Mouse (Mus musculus): Measurements from ENCODE around the gene Atp6v0a2. TPM values are rescaled to one million over a fixed set of nuclear protein-coding genes. Genes with fewer than 3 reads are reported as not detected.
"Not testable (repeated sequence)": the region's sequence is repeated elsewhere in the genome, so short reads cannot be mapped to it uniquely, and the experiment has no call there.

Atp6v0a2 gene
- total RNA-seq (2021), result 10 to 100 TPM; 18.8 to 24.3 TPM
- long read RNA-seq, experiment 1, full-length matches to known transcripts, result 27 of 36 reads
- long read RNA-seq, experiment 1, partial matches to known transcripts, result 2 of 36 reads
- long read RNA-seq, experiment 1, other reads (novel, unspliced or antisense), result 7 of 36 reads
- long read RNA-seq, experiment 2, full-length matches to known transcripts, result 49 of 61 reads
- long read RNA-seq, experiment 2, partial matches to known transcripts, result 1 of 61 reads
- long read RNA-seq, experiment 2, other reads (novel, unspliced or antisense), result 11 of 61 reads

- DNase-seq, result peak; percentile 95
- intact Hi-C loops (cut with DNase I; ENCODE audit: low total_unique reads), result no loop called here
These were observed at the start of gene Atp6v0a2 for GRCm38 (mm10) chr5:124628448-124629363. Atp6v0a2 (plus strand) TSS chr5:124628576.

GRCm38 (mm10) chr5:124578633-124579317 is 49.6 kb upstream of the Atp6v0a2 start, which contains the start of the genes Eif2b1 and Gtf2h3:
Eif2b1 (minus strand) TSS chr5:124579131.
Gtf2h3 (plus strand) TSS chr5:124579140.
- intact Hi-C loops (cut with DNase I; ENCODE audit: low total_unique reads), result no loop called here

GRCm38 (mm10) chr5:124582515-124582914 is 45.9 kb upstream of the Atp6v0a2 start:
- DNase-seq, result no peak
- intact Hi-C loops (cut with DNase I; ENCODE audit: low total_unique reads), result no loop called here

More at GRCm38 (mm10) chr5:124578633-124579317, 49.6 kb upstream of the Atp6v0a2 start, which contains the start of the genes Eif2b1 and Gtf2h3:
- peak; percentile 93 for DNase-seq

- intact Hi-C loops (cut with DNase I; ENCODE audit: low total_unique reads), result loop anchor here (10.0 kb wide), 1 partner anchor 272 kb away; the partner anchor contains the start of genes Ccdc92 and Zfp664
- no peak for DNase-seq
These were observed 35.6 kb upstream of the Atp6v0a2 start for GRCm38 (mm10) chr5:124592768-124593167.

- peak; percentile 93 for DNase-seq
- intact Hi-C loops (cut with DNase I; ENCODE audit: low total_unique reads), result loop anchor here (10.0 kb wide), 1 partner anchor 266 kb away; the partner anchor contains the start of genes Ccdc92 and Zfp664
These were observed 29.9 kb upstream of the Atp6v0a2 start for GRCm38 (mm10) chr5:124598224-124599174.

GRCm38 (mm10) chr5:124599726-124600125 is 28.6 kb upstream of the Atp6v0a2 start:
- intact Hi-C loops (cut with DNase I; ENCODE audit: low total_unique reads), result loop anchor here (10.0 kb wide), 1 partner anchor 265 kb away; the partner anchor contains the start of genes Ccdc92 and Zfp664
- not testable (repeated sequence) for DNase-seq

- intact Hi-C loops (cut with DNase I; ENCODE audit: low total_unique reads), result no loop called here
- no peak for DNase-seq
These were observed 26.0 kb upstream of the Atp6v0a2 start for GRCm38 (mm10) chr5:124602349-124602748.

GRCm38 (mm10) chr5:124604296-124604695 is 24.1 kb upstream of the Atp6v0a2 start:
- DNase-seq, result no peak
- intact Hi-C loops (cut with DNase I; ENCODE audit: low total_unique reads), result no loop called here

- DNase-seq, result no peak
- intact Hi-C loops (cut with DNase I; ENCODE audit: low total_unique reads), result no loop called here
These were observed 23.2 kb upstream of the Atp6v0a2 start for GRCm38 (mm10) chr5:124605041-124605622.

GRCm38 (mm10) chr5:124610965-124611364 is 17.4 kb upstream of the Atp6v0a2 start:
- intact Hi-C loops (cut with DNase I; ENCODE audit: low total_unique reads), result no loop called here

GRCm38 (mm10) chr5:124614709-124615108 is 13.7 kb upstream of the Atp6v0a2 start:
- DNase-seq, result no peak
- intact Hi-C loops (cut with DNase I; ENCODE audit: low total_unique reads), result no loop called here

More at GRCm38 (mm10) chr5:124610965-124611364, 17.4 kb upstream of the Atp6v0a2 start:
- DNase-seq, result no peak

GRCm38 (mm10) chr5:124618711-124619110 is 9.7 kb upstream of the Atp6v0a2 start:
- intact Hi-C loops (cut with DNase I; ENCODE audit: low total_unique reads), result no loop called here
- DNase-seq, result no peak

GRCm38 (mm10) chr5:124621362-124621761 is 7.0 kb upstream of the Atp6v0a2 start:
- no peak for DNase-seq
- intact Hi-C loops (cut with DNase I; ENCODE audit: low total_unique reads), result no loop called here

- intact Hi-C loops (cut with DNase I; ENCODE audit: low total_unique reads), result no loop called here
These were observed 5.5 kb upstream of the Atp6v0a2 start for GRCm38 (mm10) chr5:124622890-124623289.

GRCm38 (mm10) chr5:124624291-124624690 is 4.1 kb upstream of the Atp6v0a2 start:
- DNase-seq, result no peak
- intact Hi-C loops (cut with DNase I; ENCODE audit: low total_unique reads), result no loop called here

More at GRCm38 (mm10) chr5:124622890-124623289, 5.5 kb upstream of the Atp6v0a2 start:
- DNase-seq, result no peak

GRCm38 (mm10) chr5:124629641-124630040 is 1.3 kb downstream of the Atp6v0a2 start:
- no peak for DNase-seq
- intact Hi-C loops (cut with DNase I; ENCODE audit: low total_unique reads), result no loop called here

- no peak for DNase-seq
These were observed 3.3 kb downstream of the Atp6v0a2 start for GRCm38 (mm10) chr5:124631685-124632084.

GRCm38 (mm10) chr5:124632461-124632860 is 4.1 kb downstream of the Atp6v0a2 start:
- intact Hi-C loops (cut with DNase I; ENCODE audit: low total_unique reads), result no loop called here
- DNase-seq, result no peak

More at GRCm38 (mm10) chr5:124631685-124632084, 3.3 kb downstream of the Atp6v0a2 start:
- intact Hi-C loops (cut with DNase I; ENCODE audit: low total_unique reads), result no loop called here
